Mouse (Mus musculus) frontal cortex, adult 2 months (tissue): ENCODE data around the gene Acp5. TPM values are rescaled to one million over a fixed set of nuclear protein-coding genes. Genes with fewer than 3 reads are reported as not detected.

Experiments
- DNase-seq, 2 experiments: peaks; one replicate each; pipeline ENCODE4 v3.0.0; 2022; ENCODE audit warnings: low spot score in 1 of 2; ENCODE audit errors: extremely low spot score in 1 of 2
- polyA plus RNA-seq: library from polyadenylated mRNA; depleted of rRNA; stranded (reverse); fragments of >200 nt; gene quantifications from 2 replicates; pipeline ENCODE4 v1.2.3, GENCODE M21; 2012

The Acp5 gene
- polyA plus RNA-seq, 1 experiment, result 0.60 TPM

- DNase-seq, result peak; percentile 66 to 97
Measured at GRCm38 (mm10) chr9:22143108-22144037, 7.9 kb upstream of the Acp5 start.

- DNase-seq, result no peak
Measured at GRCm38 (mm10) chr9:22139746-22140145, 4.2 kb upstream of the Acp5 start.

GRCm38 (mm10) chr9:22138480-22138879 lies 3.0 kb upstream of the Acp5 start:
- DNase-seq, result peak in 1 of 2 experiments; percentile 39

- DNase-seq, result no peak
Measured at GRCm38 (mm10) chr9:22136765-22137547, 1.4 kb upstream of the Acp5 start.

- no peak for DNase-seq
Measured at GRCm38 (mm10) chr9:22134988-22135643, 395 bp downstream of the Acp5 start.

GRCm38 (mm10) chr9:22134246-22134890 lies 1.1 kb downstream of the Acp5 start:
- DNase-seq, result no peak

GRCm38 (mm10) chr9:22132220-22132619 lies 3.3 kb downstream of the Acp5 start:
- DNase-seq, result no peak

- DNase-seq, result no peak
Measured at GRCm38 (mm10) chr9:22131226-22131981, 4.1 kb downstream of the Acp5 start.

GRCm38 (mm10) chr9:22125246-22126027 lies 10.1 kb downstream of the Acp5 start:
- DNase-seq, result no peak

GRCm38 (mm10) chr9:22124169-22124568 lies 11.3 kb downstream of the Acp5 start:
- DNase-seq, result no peak

- no peak for DNase-seq
Measured at GRCm38 (mm10) chr9:22123069-22123609, 12.4 kb downstream of the Acp5 start.

GRCm38 (mm10) chr9:22122005-22122404 lies 13.5 kb downstream of the Acp5 start:
- DNase-seq, result no peak

GRCm38 (mm10) chr9:22121545-22121944 lies 14.0 kb downstream of the Acp5 start:
- no peak for DNase-seq

- peak; percentile 44 to 64 for DNase-seq
Measured at GRCm38 (mm10) chr9:22119543-22119942, 16.0 kb downstream of the Acp5 start.

- peak in 1 of 2 experiments; percentile 73 for DNase-seq
Measured at GRCm38 (mm10) chr9:22117754-22118456, 17.6 kb downstream of the Acp5 start.

GRCm38 (mm10) chr9:22116740-22117426 lies 18.6 kb downstream of the Acp5 start, which contains the start of gene Elof1:
Gene Elof1 (minus strand): TSS chr9:22117172.
- peak; percentile 94 to 97 for DNase-seq

- peak in 1 of 2 experiments; percentile 7 for DNase-seq
Measured at GRCm38 (mm10) chr9:22116086-22116485, 19.4 kb downstream of the Acp5 start.
